Mouse (Mus musculus): Measurements from ENCODE around the gene Gm6040.

Gene Gm6040

DNA sequence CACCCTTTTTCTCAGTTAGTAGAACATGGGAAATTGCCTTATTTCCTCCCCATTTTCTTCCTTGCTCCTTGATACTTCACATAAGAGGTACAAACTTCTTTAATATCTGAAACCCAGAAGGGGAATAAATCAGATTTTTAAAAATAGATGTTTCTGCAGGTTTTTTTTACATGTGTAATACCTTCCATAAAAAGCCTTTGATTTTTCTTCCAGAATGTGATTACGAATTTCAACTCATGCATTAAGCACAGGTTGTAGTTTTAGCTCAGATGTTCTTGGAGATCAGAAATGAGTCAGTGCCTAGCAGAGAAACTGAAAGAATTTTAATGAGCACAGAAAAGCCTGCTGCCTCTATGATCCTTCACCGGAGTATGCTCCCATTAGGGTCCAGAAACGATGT is at the start of gene Gm6040:
TSS of gene Gm6040 (minus strand) at position 101 of the 400 bp plus-strand sequence.
- in situ Hi-C loops (cut with MboI; ENCODE audit: low sequenced_read_pairs), result no loop called here

DNA sequence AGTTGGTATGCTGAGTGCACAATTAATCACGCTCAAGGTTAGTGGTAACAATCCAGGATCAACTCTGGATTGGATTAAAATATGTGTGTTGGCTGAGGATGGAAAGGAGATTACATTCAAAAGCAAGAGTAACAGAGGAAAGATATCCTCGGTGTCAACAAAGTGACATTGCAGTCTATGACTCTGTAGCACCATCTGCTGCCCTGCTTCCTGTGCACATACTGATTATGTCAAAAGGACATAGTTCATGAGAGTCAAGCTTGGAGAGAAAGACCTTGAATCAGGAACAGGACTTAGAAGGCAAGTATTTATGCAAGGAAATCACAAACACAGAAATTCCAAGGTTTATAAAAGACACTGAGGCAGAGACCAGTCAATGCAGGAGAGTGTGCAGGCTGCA is 42.7 kb upstream of the Gm6040 start:
- in situ Hi-C loops (cut with MboI; ENCODE audit: low sequenced_read_pairs), result no loop called here

DNA sequence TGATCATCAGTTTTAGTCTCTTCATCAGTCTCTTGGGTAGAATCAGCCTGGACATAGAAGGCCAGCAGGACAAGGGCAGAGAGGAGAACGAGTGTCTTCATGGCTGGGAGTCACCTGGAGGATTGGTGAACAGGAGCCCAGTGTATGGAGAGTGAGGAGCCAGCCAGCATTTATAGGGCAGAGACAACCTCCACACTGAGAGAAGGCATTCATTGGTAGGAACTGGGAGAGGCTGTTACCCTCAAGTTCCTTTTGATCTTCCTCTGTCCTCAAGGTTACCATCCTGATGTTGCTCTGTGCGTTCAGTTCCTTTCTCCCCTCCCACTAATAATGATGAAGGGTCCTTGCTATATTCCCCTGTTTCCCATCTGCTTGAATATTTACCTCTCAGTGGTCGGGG is 22.7 kb upstream of the Gm6040 start, which contains the start of gene AY761185:
TSS of gene AY761185 (minus strand) at position 101 of the 400 bp plus-strand sequence.
- in situ Hi-C loops (cut with MboI; ENCODE audit: low sequenced_read_pairs), result no loop called here

DNA sequence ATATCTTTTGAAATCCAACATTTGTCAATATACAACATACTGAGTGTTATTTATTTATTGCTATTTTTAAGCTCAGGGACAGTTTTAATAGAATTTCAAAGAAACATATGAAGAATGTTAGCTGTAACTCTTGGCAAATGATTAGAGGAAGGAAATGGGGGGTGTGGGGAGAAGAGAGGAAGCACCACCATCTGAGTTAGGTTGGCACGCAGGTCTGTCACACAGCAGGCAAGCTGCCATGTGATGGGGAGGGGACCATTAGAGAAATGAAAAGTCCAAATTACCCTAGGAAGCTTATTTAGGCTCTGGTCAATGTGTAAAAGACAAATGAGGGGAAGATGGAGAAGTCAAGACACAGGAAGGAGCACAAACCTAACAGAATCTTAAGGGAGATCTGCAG is 9.6 kb downstream of the Gm6040 start:
- in situ Hi-C loops (cut with MboI; ENCODE audit: low sequenced_read_pairs), result no loop called here

DNA sequence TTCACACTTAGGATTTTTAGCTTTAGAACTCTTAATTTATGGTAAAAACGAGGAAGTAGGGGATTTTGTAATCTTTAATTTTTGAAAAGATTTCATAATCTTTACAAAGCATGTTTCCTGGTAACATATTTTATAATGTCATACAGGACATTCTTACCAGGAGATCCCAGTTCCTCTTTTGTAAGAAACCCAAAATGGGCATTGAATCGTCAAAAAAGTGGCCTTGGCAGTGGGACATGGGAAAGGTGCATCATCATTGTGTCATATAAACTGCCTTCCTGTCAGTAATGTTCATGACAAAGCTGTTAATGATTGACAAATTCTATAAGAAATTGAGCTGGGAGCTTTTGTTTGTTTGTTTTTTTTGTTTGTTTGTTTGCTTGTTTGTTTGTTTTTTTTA is 13.6 kb downstream of the Gm6040 start:
- in situ Hi-C loops (cut with MboI; ENCODE audit: low sequenced_read_pairs), result no loop called here

DNA sequence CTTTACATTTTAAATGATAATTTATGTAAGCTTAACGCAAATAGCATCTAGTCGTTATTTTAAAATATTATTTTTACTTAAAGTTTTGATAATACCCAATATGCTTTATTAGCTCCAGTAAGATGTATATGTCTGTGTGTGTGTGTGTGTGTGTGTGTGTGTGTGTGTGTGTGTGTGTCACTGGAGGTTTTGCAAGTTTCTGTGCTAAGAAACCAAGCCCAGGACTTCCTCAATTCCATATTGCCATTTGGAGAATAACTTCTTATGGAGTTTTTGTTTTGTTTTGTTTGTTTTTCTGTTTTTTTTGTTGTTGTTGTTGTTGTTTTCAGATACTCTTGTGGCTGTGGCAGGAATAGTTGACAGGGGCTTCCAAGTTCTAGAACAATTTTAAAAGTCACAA is 14.8 kb downstream of the Gm6040 start:
- in situ Hi-C loops (cut with MboI; ENCODE audit: low sequenced_read_pairs), result no loop called here

DNA sequence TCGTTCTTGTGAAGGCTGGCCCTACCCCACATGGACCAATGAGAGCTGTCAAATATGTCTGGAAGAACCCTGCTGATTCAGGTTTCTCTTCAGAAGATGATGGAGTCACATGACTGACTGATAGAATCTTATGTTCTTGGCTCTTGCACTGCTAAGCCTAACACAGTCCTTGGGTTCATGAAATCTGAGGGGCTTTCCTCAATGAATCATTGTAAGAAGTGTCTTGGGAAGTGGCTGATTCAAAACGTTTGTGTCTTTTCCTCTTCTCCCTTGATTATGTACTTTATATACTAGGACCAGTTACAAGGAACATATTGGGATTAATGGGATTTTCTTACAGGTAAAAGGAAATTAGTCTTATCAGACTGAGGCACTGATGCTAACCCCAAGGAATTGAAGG is 19.3 kb downstream of the Gm6040 start, which contains the start of gene Gm15056:
TSS of gene Gm15056 (minus strand) at position 101 of the 400 bp plus-strand sequence.
- in situ Hi-C loops (cut with MboI; ENCODE audit: low sequenced_read_pairs), result no loop called here

DNA sequence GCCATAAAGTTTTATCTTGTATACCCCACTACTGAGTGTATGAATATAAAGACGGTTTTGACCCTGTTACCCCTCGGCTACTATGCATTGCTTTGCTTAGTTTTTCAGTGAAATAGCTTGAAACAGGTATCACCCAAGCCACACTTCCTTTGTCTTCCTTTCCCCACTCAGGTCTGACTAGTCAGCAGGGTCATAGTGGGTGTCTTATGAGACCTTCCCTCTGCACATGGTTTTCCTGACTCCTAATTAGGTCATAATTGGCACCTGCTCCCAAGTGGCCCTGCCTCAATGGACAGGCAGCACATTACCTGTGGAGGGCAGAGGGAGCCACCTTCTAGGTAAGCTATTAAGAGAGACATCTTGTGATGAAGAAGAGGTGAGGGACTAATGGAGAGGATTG is 29.5 kb downstream of the Gm6040 start, which contains the start of gene Defb33:
TSS of gene Defb33 (plus strand) at position 301 of the 400 bp plus-strand sequence.
- in situ Hi-C loops (cut with MboI; ENCODE audit: low sequenced_read_pairs), result no loop called here

DNA sequence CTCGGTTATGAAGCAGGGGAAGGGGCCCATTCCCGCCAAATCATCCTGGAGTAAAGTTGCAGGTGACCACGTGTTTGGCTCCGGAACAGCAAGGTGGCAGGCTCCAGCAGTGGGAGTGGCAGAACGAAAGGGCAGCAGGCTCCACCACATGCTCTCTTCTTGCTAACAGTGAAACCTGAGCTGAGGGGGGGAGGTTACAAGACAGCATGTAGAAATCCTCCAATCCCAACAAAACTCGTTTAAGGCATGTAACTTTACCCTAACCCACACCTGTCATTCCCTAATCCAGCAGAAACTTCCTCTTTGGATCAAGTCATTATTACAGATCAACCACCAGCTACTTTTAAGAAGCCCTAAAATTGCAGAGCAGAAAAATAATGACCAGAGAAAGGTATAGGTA is 47.3 kb downstream of the Gm6040 start:
- in situ Hi-C loops (cut with MboI; ENCODE audit: low sequenced_read_pairs), result no loop called here
